Comparison of ENCODE assay signal across 23 mouse cellular contexts in the genomic region with DNA sequence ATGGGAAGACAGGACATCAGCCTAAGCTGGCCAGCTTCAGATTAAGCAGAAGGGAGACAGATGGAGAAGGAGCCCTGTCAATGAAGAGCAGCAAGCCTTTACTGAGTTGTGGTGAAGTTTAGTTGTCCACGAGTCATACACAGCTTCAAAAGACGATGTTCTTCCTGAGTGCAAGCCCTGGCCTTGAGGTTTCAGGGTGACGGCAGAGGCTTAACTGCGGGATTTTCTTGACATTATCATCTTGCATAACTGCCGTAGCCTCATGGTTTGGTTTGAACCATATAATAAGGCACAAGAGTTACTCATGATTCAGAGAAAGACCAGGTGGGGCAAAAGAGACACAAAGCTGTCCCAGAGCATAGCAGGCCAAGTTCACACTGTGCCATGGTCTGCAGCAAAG. TPM values are rescaled to one million over a fixed set of nuclear protein-coding genes. Genes with fewer than 3 reads are reported as not detected.
A peak's percentile ranks its signal among the peaks of the same experiment; 100 is the strongest.
DNase-seq lines count a peak whose midpoint lies in the region; ATAC-seq and TF ChIP-seq lines count a peak whose summit lies in the region.
"Had no signal": no experiment of that assay in that cellular context is flagged by ENCODE, and none has a peak within 500 bp of the region (broad histone marks: within the 10 kb centered on the region; RNA-seq: fewer than 3 reads in every experiment).

No protein-coding gene starts in this region.

- H3K27me3 ChIP-seq in E14TG2a.4 (ENCODE audit: insufficient read depth, low read length), result no peaks in the 10 kb centered on the region
- H3K27me3 ChIP-seq in forebrain, embryonic 13.5 days, result no peaks in the 10 kb centered on the region
- H3K27me3 ChIP-seq: CH12.LX; embryonic facial prominence, embryonic 12.5 days had no signal

- no peak overlapping the region for H3K4me2 ChIP-seq in forebrain, embryonic 13.5 days
- H3K4me2 ChIP-seq: embryonic facial prominence, embryonic 12.5 days had no signal

- DNase-seq in heart, adult 11 months, result peak; percentile 14
- no peak for DNase-seq in heart, postnatal 36 days
- no peak for DNase-seq in ES-E14 (ENCODE audit: low read depth, low spot score)
- DNase-seq in ovary, adult 18-20 months (ENCODE audit: low spot score), result no peak
- DNase-seq: adrenal gland, postnatal 10 days; adrenal gland, postnatal 25 days; B cell, adult 2 months; cerebellum, adult 11 months; cerebellum, adult 18-20 months; cerebellum, adult 8-10 months; cerebellum, adult 9-11 months; cerebellum, postnatal 14 days had no signal

- H3K4me3 ChIP-seq in E14TG2a.4 (replicated peaks; ENCODE audit: low read length) (0 out of 2 replicates have a peak overlapping the region, but pooled peaks have one; percentile 1), ES-E14 (ENCODE audit: insufficient read depth in 1 of 2, low read depth in 1 of 2, low read length in 2 of 2, poor library complexity in 1 of 2, severe bottlenecking in 1 of 2) (no peak overlapping the region)
- H3K4me3 ChIP-seq in forebrain, embryonic 13.5 days, result no peak overlapping the region
- H3K4me3 ChIP-seq: embryonic facial prominence, embryonic 10.5 days; embryonic facial prominence, embryonic 12.5 days had no signal

- no peaks in the 10 kb centered on the region for H3K9me3 ChIP-seq in E14TG2a.4 (ENCODE audit: low read length)
- no peaks in the 10 kb centered on the region for H3K9me3 ChIP-seq in ES-E14 (ENCODE audit: control insufficient read depth, insufficient read depth, low read depth, low read length)
- no peaks in the 10 kb centered on the region for H3K9me3 ChIP-seq in forebrain, embryonic 13.5 days (replicated peaks)
- H3K9me3 ChIP-seq: embryonic facial prominence, embryonic 10.5 days; embryonic facial prominence, embryonic 12.5 days had no signal

- H3K36me3 ChIP-seq in E14TG2a.4 (ENCODE audit: insufficient read depth, low read length) (no peaks in the 10 kb centered on the region), ES-E14 (ENCODE audit: control insufficient read depth, insufficient read depth, low read length, poor library complexity, severe bottlenecking) (no peaks in the 10 kb centered on the region)
- no peaks in the 10 kb centered on the region for H3K36me3 ChIP-seq in forebrain, embryonic 13.5 days (ENCODE audit: poor library complexity, severe bottlenecking)
- H3K36me3 ChIP-seq: embryonic facial prominence, embryonic 10.5 days; embryonic facial prominence, embryonic 12.5 days had no signal

- no peak for ATAC-seq in forebrain, embryonic 13.5 days
- ATAC-seq: CD4-positive, CD25-positive, alpha-beta regulatory T cell, adult 4 months; forebrain, embryonic 14.5 days; forebrain, embryonic 16.5 days had no signal

- WGBS in forebrain, embryonic 13.5 days, result 91% methylated on average over 5 of the region's 5 CpGs

- H3K4me1 ChIP-seq in E14TG2a.4 (replicated peaks; ENCODE audit: low read depth, low read length) (peaks cover 93% of the 10 kb centered on the region), ES-E14 (ENCODE audit: control insufficient read depth in 2 of 2, insufficient read depth in 2 of 2, low read length in 2 of 2, poor library complexity in 1 of 2) (peaks cover 16 to 20% of the 10 kb centered on the region in 2 experiments)
- H3K4me1 ChIP-seq in forebrain, embryonic 13.5 days, result peaks cover 6% of the 10 kb centered on the region; the same call in 1 of the 2 replicates
- H3K4me1 ChIP-seq: embryonic facial prominence, embryonic 12.5 days had no signal

- intact Hi-C loops in heart, postnatal 36 days (cut with DNase I), result loop anchor here (10.0 kb wide), 1 partner anchor 683 kb away; the partner anchor contains the start of gene Map3k4

- H3K27ac ChIP-seq in ES-E14 (ENCODE audit: insufficient read depth, low read depth, low read length, poor library complexity, severe bottlenecking), result peak overlapping the region; percentile 97
- no peak overlapping the region for H3K27ac ChIP-seq in forebrain, embryonic 13.5 days
- H3K27ac ChIP-seq: embryonic facial prominence, embryonic 10.5 days; embryonic facial prominence, embryonic 12.5 days had no signal

- no peak overlapping the region for H3K9ac ChIP-seq in ES-E14 (ENCODE audit: insufficient read depth, low read depth, low read length, poor library complexity, severe bottlenecking)
- no peak overlapping the region for H3K9ac ChIP-seq in forebrain, embryonic 13.5 days
- H3K9ac ChIP-seq: embryonic facial prominence, embryonic 12.5 days had no signal

- in situ Hi-C loops in ES-E14 (cut with MboI; ENCODE audit: low sequenced_read_pairs in 2 of 2, unreplicated experiment in 2 of 2), result no loop called here

- no peak for TF ChIP-seq CTCF in E14TG2a.4 (conservative IDR thresholded peaks at IDR 0.05; ENCODE audit: low read length)

TF ChIP-seq in ES-E14, 5 proteins besides CTCF, POLR2A, EP300 and RAD21:
- TF ChIP-seq MAFK (IDR thresholded peaks at IDR 0.05; ENCODE audit: insufficient read depth, low read depth, low read length) (no peak), ZC3H11A (IDR thresholded peaks at IDR 0.05; ENCODE audit: borderline replicate concordance, low read depth, low read length) (no peak), CHD2 (IDR thresholded peaks at IDR 0.05; ENCODE audit: low read depth, low read length) (no peak), HCFC1 (IDR thresholded peaks at IDR 0.05; ENCODE audit: borderline replicate concordance, insufficient read depth, low read length) (no peak), ZNF384 (IDR thresholded peaks at IDR 0.05; ENCODE audit: low read depth, low read length) (no peak)

RNA-seq across cellular contexts. Expression of gene Wtap, which starts 3.9 kb away (rescaled TPM):
- total RNA-seq in heart, postnatal 36 days (2021), result 10 to 100 TPM; 32.3 to 33.9 TPM
- 83.8 and 85.6 TPM in 2 replicates for total RNA-seq in ES-E14 (2012; rRNA removed)
- polyA plus RNA-seq in forebrain, embryonic 13.5 days (2015; fragmentation: Nextera tagmentation; extraction: Ambion mirVana), result 166 and 170 TPM in 2 replicates

RNA-seq across cellular contexts. Expression of gene Sod2, which starts 8.8 kb away (rescaled TPM):
- total RNA-seq in heart, postnatal 36 days (2021), result 1,000 to 10,000 TPM; 1,043 to 1,108 TPM
- total RNA-seq in ES-E14 (2012; rRNA removed), result 161 and 199 TPM in 2 replicates
- 116 and 118 TPM in 2 replicates for polyA plus RNA-seq in forebrain, embryonic 13.5 days (2015; fragmentation: Nextera tagmentation; extraction: Ambion mirVana)

RNA-seq across cellular contexts. Expression of gene Acat2, which starts 37.3 kb away (rescaled TPM):
- 1 to 10 TPM; 5.9 to 8.8 TPM for total RNA-seq in heart, postnatal 36 days (2021)
- total RNA-seq in ES-E14 (2012; rRNA removed), result 44.0 and 57.3 TPM in 2 replicates
- polyA plus RNA-seq in forebrain, embryonic 13.5 days (2015; fragmentation: Nextera tagmentation; extraction: Ambion mirVana), result 348 and 354 TPM in 2 replicates

RNA-seq across cellular contexts. Expression of gene Gpr31b, which starts 54.2 kb away (rescaled TPM):
- total RNA-seq in heart, postnatal 36 days (2021), result not detected
- total RNA-seq in ES-E14 (2012; rRNA removed), result not detected in 2 replicates
- polyA plus RNA-seq in forebrain, embryonic 13.5 days (2015; fragmentation: Nextera tagmentation; extraction: Ambion mirVana), result not detected in 2 replicates
- total RNA-seq: adrenal gland, postnatal 10 days had no signal
- polyA plus RNA-seq: CD4-positive, CD25-positive, alpha-beta regulatory T cell, adult 4 months; cortical plate, adult 2 months; embryonic facial prominence, embryonic 10.5 days; embryonic facial prominence, embryonic 12.5 days; embryonic facial prominence, embryonic 14.5 days; frontal cortex, adult 2 months had no signal

RNA-seq across cellular contexts. Expression of gene Acat3, which starts 57.5 kb away (rescaled TPM):
- total RNA-seq in heart, postnatal 36 days (2021), result under 1 TPM in 1 of 2 experiments, not detected in 1; 0.17 TPM
- total RNA-seq in ES-E14 (2012; rRNA removed), result 6.4 and 9.1 TPM in 2 replicates
- 0.71 and 1.5 TPM in 2 replicates for polyA plus RNA-seq in forebrain, embryonic 13.5 days (2015; fragmentation: Nextera tagmentation; extraction: Ambion mirVana)
